Mouse (Mus musculus) CD8-positive naive resting alpha-beta T cell, adult 57 days (primary cell): ENCODE data around the gene Nxn. TPM values are rescaled to one million over a fixed set of nuclear protein-coding genes. Genes with fewer than 3 reads are reported as not detected.

Source experiments
- total RNA-seq: library from RNA; stranded (reverse); gene quantifications from one replicate; pipeline ENCODE4 v1.2.4, GENCODE M21; 2023

The Nxn gene
- 6.4 TPM for total RNA-seq

GRCm38 (mm10) chr11:76398798-76399586, at the start of gene Nxn:
Gene Nxn (minus strand): TSS chr11:76399140.

GRCm38 (mm10) chr11:76406702-76407583, 8.0 kb upstream of the Nxn start, which contains the start of gene Timm22:
Gene Timm22 (plus strand): TSS chr11:76406952.

GRCm38 (mm10) chr11:76242901-76243810, 155.8 kb downstream of the Nxn start, which contains the start of the genes Mrm3 and Glod4:
Gene Mrm3 (plus strand): TSS chr11:76243715.
Gene Glod4 (minus strand): TSS chr11:76243725.

GRCm38 (mm10) chr11:76217390-76217800, 181.5 kb downstream of the Nxn start, which contains the start of the genes Dbil5 and Gemin4:
Gene Dbil5 (plus strand): TSS chr11:76217608.
Gene Gemin4 (minus strand): TSS chr11:76217664.

Other genes starting within 250 kb of the Nxn start
- 38.2 TPM for gene Vps53, start 219.5 kb downstream of the Nxn start, total RNA-seq
- 3.0 TPM for gene Fam57a, start 219.5 kb downstream of the Nxn start, total RNA-seq
- gene Dbil5, start 181.5 kb downstream of the Nxn start, total RNA-seq, result not detected
- 4.0 TPM for gene Gemin4, start 181.5 kb downstream of the Nxn start, total RNA-seq
- gene Mrm3, start 155.4 kb downstream of the Nxn start, total RNA-seq, result 16.0 TPM
- 18.6 TPM for gene Glod4, start 155.4 kb downstream of the Nxn start, total RNA-seq
- 13.6 TPM for gene Timm22, start 7.8 kb upstream of the Nxn start, total RNA-seq
- 52.7 TPM for gene Abr, start 223.2 kb upstream of the Nxn start, total RNA-seq